Mouse (Mus musculus) CH12.LX (cell line): ENCODE results near the gene Cx3cr1. TPM values are rescaled to one million over a fixed set of nuclear protein-coding genes. Genes with fewer than 3 reads are reported as not detected.
"Not testable (repeated sequence)": the region's sequence is repeated elsewhere in the genome, so short reads cannot be mapped to it uniquely, and the experiment has no call there.

Source experiments
- DNase-seq: peaks from one replicate; pipeline ENCODE4 v3.0.0-alpha.2; 2013; ENCODE audit errors: extremely low read depth
- H3K27ac ChIP-seq: 2 replicates; pipeline ENCODE4 v1.5.1; 2012; ENCODE audit warnings: low read depth, mild to moderate bottlenecking, control low read depth, moderate library complexity; ENCODE audit not compliant: insufficient read depth
- H3K27me3 ChIP-seq: replicated peaks from 2 replicates; pipeline ENCODE3; 2012; ENCODE audit warnings: inconsistent platforms
- H3K36me3 ChIP-seq, 2 experiments: replicated peaks in 1 of 2; 2 replicates each; pipeline versions ENCODE3 to v1.6.1; 2012; ENCODE audit warnings: inconsistent platforms in 1 of 2, low read length in 1 of 2, mild to moderate bottlenecking in 1 of 2, mixed read lengths in 1 of 2, moderate library complexity in 1 of 2; ENCODE audit not compliant: control insufficient read depth in 1 of 2, insufficient read depth in 1 of 2
- H3K4me1 ChIP-seq, 2 experiments: 2 replicates each; pipeline ENCODE4 v1.6.1; 2012; ENCODE audit warnings: inconsistent platforms in 1 of 2, moderate library complexity in 1 of 2; ENCODE audit not compliant: insufficient read depth in 2 of 2, control insufficient read depth in 1 of 2
- H3K4me2 ChIP-seq: 2 replicates; pipeline ENCODE4 v1.6.1; 2012; ENCODE audit warnings: low read depth, mild to moderate bottlenecking, control low read depth; ENCODE audit not compliant: poor library complexity, insufficient read depth, severe bottlenecking
- H3K4me3 ChIP-seq, 3 experiments: fragments of 150-350 bp in 1 of 3; sonication (generic) in 1 of 3; replicated peaks in 1 of 3; 2 replicates each; pipeline versions ENCODE3 to v1.5.1; 2011 to 2012; ENCODE audit warnings: low read depth in 2 of 3, low read length in 2 of 3, mild to moderate bottlenecking in 2 of 3, moderate library complexity in 2 of 3, control low read depth in 1 of 3, improper control_type of control experiment in 1 of 3, inconsistent platforms in 1 of 3, mixed read lengths in 1 of 3; ENCODE audit not compliant: poor library complexity in 1 of 3
- H3K79me2 ChIP-seq: replicated peaks from 2 replicates; pipeline ENCODE4 v1.6.1; 2012; ENCODE audit warnings: mild to moderate bottlenecking, moderate library complexity; ENCODE audit not compliant: control insufficient read depth, poor library complexity, insufficient read depth, severe bottlenecking; ENCODE audit errors: extremely low read depth
- H3K9ac ChIP-seq: 2 replicates; pipeline ENCODE4 v1.6.1; 2012; ENCODE audit warnings: low read depth, mild to moderate bottlenecking, control low read depth, moderate library complexity; ENCODE audit not compliant: insufficient read depth
- H3K9me3 ChIP-seq: replicated peaks from 2 replicates; pipeline ENCODE3; 2012; ENCODE audit warnings: low read length, inconsistent platforms, mixed read lengths
- BHLHE40 ChIP-seq: IDR thresholded peaks from 2 replicates; pipeline ENCODE4 v1.6.1; 2011; ENCODE audit warnings: mild to moderate bottlenecking, low read depth, low read length, improper control_type of control experiment
- CTCF ChIP-seq, 2 experiments: IDR thresholded peaks in 1 of 2; conservative IDR thresholded peaks in 1 of 2; 2 replicates each; pipeline ENCODE4 v1.5.1; 2011 to 2012; ENCODE audit warnings: low read depth in 2 of 2, low read length in 2 of 2, improper control_type of control experiment in 1 of 2, inconsistent platforms in 1 of 2, mild to moderate bottlenecking in 1 of 2, moderate library complexity in 1 of 2
- EP300 ChIP-seq: IDR thresholded peaks from 2 replicates; pipeline ENCODE4 v1.6.1; 2011; ENCODE audit warnings: low read length, improper control_type of control experiment
- ETS1 ChIP-seq: conservative IDR thresholded peaks from 2 replicates; pipeline ENCODE4 v1.6.1; 2012; ENCODE audit warnings: low read depth, mild to moderate bottlenecking, inconsistent platforms, low read length, improper control_type of control experiment, moderate library complexity
- JUND ChIP-seq: conservative IDR thresholded peaks from 2 replicates; pipeline ENCODE4 v1.6.1; 2011; ENCODE audit warnings: low read depth, low read length, improper control_type of control experiment
- MAX ChIP-seq: IDR thresholded peaks from 2 replicates; pipeline ENCODE4 v1.6.1; 2011; ENCODE audit warnings: low read length, improper control_type of control experiment
- MYC ChIP-seq: IDR thresholded peaks from 2 replicates; pipeline ENCODE4 v1.6.1; 2011; ENCODE audit warnings: low read depth, mild to moderate bottlenecking, improper control_type of control experiment, low read length
- RAD21 ChIP-seq: IDR thresholded peaks from 2 replicates; pipeline ENCODE4 v1.6.1; 2011; ENCODE audit warnings: low read depth, mild to moderate bottlenecking, low read length, improper control_type of control experiment, moderate library complexity
- SMC3 ChIP-seq: IDR thresholded peaks from 2 replicates; pipeline ENCODE4 v1.6.1; 2011; ENCODE audit warnings: low read depth, low read length, improper control_type of control experiment
- TCF12 ChIP-seq: IDR thresholded peaks from 2 replicates; pipeline ENCODE4 v1.6.1; 2014; ENCODE audit warnings: low read depth, mild to moderate bottlenecking, inconsistent platforms, low read length, improper control_type of control experiment
- USF1 ChIP-seq: IDR thresholded peaks from 2 replicates; pipeline ENCODE4 v1.6.1; 2014; ENCODE audit warnings: low read depth, mild to moderate bottlenecking, inconsistent platforms, low read length, improper control_type of control experiment
- USF2 ChIP-seq: conservative IDR thresholded peaks from 2 replicates; pipeline ENCODE4 v1.6.1; 2011; ENCODE audit warnings: low read depth, low read length, improper control_type of control experiment
- ZNF384 ChIP-seq: IDR thresholded peaks from 2 replicates; pipeline ENCODE4 v1.6.1; 2012; ENCODE audit warnings: low read depth, low read length, improper control_type of control experiment, inconsistent platforms
- dilution Hi-C: fragments of 300-500 bp; cut with MboI; formaldehyde crosslinking; loops from 2 replicates; pipeline ENCODE4 v1.14.3; 2020; ENCODE audit warnings: low sequenced_read_pairs; ENCODE audit not compliant: extremely low pct_unique_long_range_greater_than_20kb, extremely low pct_ligation_motif_present
- in situ Hi-C: fragments of 300-500 bp; cut with MboI; formaldehyde crosslinking; loops from 3 replicates; pipeline ENCODE4 v1.14.3; 2019; ENCODE audit warnings: low sequenced_read_pairs, low pct_ligation_motif_present, low pct_unique_long_range_greater_than_20kb, mixed read lengths
- polyA plus RNA-seq: library from polyadenylated mRNA; unstranded; fragments of >175 nt; gene quantifications from 2 replicates; pipeline ENCODE4 v1.2.1, GENCODE M21; 2012; ENCODE audit warnings: low read depth; ENCODE audit not compliant: insufficient read length
- total RNA-seq, 2 experiments: library from RNA; depleted of rRNA; stranded (reverse); fragments of 300-350 nt in 1 of 2; fragments of >200 nt in 1 of 2; gene quantifications; 2 replicates each; pipeline ENCODE4 v1.2.3; 2012 to 2014

Cx3cr1 gene
- total and polyA plus RNA-seq, 3 experiments = 0.06 TPM; not detected in 2

GRCm38 (mm10) chr9:120013251-120013820 is 56.3 kb downstream of the Cx3cr1 start:
- TF ChIP-seq MYC = no peak
- no peak for TF ChIP-seq MAX
- Histone ChIP-seq H3K4me3 (no peak overlapping the region), H3K4me2 (no peak overlapping the region), H3K79me2 (no peaks in the 10 kb centered on the region), H3K4me1 (peaks cover 2 to 33% of the 10 kb centered on the region in 2 experiments; a peak in 2 of 4 replicates), H3K27ac (no peak overlapping the region), H3K36me3 (no peaks in the 10 kb centered on the region), H3K27me3 (peaks cover 89% of the 10 kb centered on the region), H3K9ac (no peak overlapping the region), H3K9me3 (no peaks in the 10 kb centered on the region)
- dilution Hi-C loops (no loop called here), in situ Hi-C loops (no loop called here)
- DNase-seq = no peak

GRCm38 (mm10) chr9:120012781-120013180 is 56.9 kb downstream of the Cx3cr1 start:
- DNase-seq = peak; percentile 46
- no peaks in the 10 kb centered on the region for H3K36me3 ChIP-seq
- H3K4me3 ChIP-seq = no peak overlapping the region
- no peaks in the 10 kb centered on the region for H3K79me2 ChIP-seq
- H3K4me1 ChIP-seq = peaks cover 0 to 30% of the 10 kb centered on the region in 2 experiments; a peak in 2 of 4 replicates
- H3K9me3 ChIP-seq = peaks cover 5% of the 10 kb centered on the region
- H3K27me3 ChIP-seq = peaks cover 87% of the 10 kb centered on the region
- no peak overlapping the region for H3K27ac ChIP-seq
- dilution Hi-C loops = no loop called here
- no peak overlapping the region for H3K4me2 ChIP-seq
- TF ChIP-seq ETS1 = peak; percentile 74
- no peak for TF ChIP-seq TCF12
- TF ChIP-seq JUND = 0 out of 2 replicates have a peak, but pooled peaks have one; percentile 23
- peak; percentile 48 for TF ChIP-seq BHLHE40
- in situ Hi-C loops = no loop called here
- H3K9ac ChIP-seq = no peak overlapping the region

DNA sequence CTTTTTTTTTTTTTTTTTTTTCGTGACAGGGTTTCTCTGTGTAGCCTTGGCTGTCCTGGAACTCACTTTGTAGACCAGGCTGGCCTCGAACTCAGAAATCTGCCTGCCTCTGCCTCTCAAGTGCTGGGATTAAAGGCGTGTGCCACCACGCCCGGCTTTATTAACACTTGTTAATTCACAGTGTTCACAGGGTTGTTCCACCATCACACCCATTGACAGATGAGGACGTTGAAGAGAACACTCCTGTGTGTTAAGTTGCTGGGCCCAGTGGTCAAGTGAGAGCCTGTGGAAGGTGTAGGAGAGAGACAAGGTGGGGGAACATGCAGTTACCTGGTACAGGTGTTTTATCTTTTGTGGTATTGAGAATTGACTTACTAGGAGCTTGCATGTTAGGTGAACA is 57.5 kb downstream of the Cx3cr1 start:
- not testable (repeated sequence) for H3K4me2 ChIP-seq, H3K27ac ChIP-seq

GRCm38 (mm10) chr9:120011533-120011932 is 58.1 kb downstream of the Cx3cr1 start:
- dilution Hi-C loops = no loop called here
- H3K9me3 ChIP-seq = peaks cover 13% of the 10 kb centered on the region
- peaks cover 0 to 27% of the 10 kb centered on the region in 2 experiments; a peak in 2 of 4 replicates for H3K4me1 ChIP-seq
- DNase-seq = peak; percentile 67
- peak overlapping the region; percentile 85 for H3K4me2 ChIP-seq
- H3K4me3 ChIP-seq = no peak overlapping the region
- H3K79me2 ChIP-seq = no peaks in the 10 kb centered on the region
- TF ChIP-seq CTCF (conservative IDR thresholded peaks at IDR 0.05 in 1 of 2, IDR thresholded peaks at IDR 0.05 in 1 of 2; ENCODE audit: low read depth in 2 of 2, low read length in 2 of 2) (peak in 1 of 2 experiments; percentile 70; a peak in 2 of 4 replicates), ZNF384 (no peak), USF1 (peak; percentile 45), SMC3 (peak; percentile 63), USF2 (no peak), EP300 (no peak), RAD21 (peak; percentile 45)
- H3K27ac ChIP-seq = no peak overlapping the region
- in situ Hi-C loops = no loop called here
- peaks cover 74% of the 10 kb centered on the region for H3K27me3 ChIP-seq
- H3K36me3 ChIP-seq = no peaks in the 10 kb centered on the region
- no peak overlapping the region for H3K9ac ChIP-seq

More for the DNA sequence above, 57.5 kb downstream of the Cx3cr1 start:
- Histone ChIP-seq H3K9me3 (peaks cover 11% of the 10 kb centered on the region), H3K27me3 (peaks cover 81% of the 10 kb centered on the region), H3K4me1 (peaks cover 0 to 27% of the 10 kb centered on the region in 2 experiments; a peak in 2 of 4 replicates)
- H3K4me3 ChIP-seq, dilution Hi-C loops, DNase-seq, in situ Hi-C loops, H3K36me3 ChIP-seq, H3K79me2 ChIP-seq, H3K9ac ChIP-seq: not testable (repeated sequence)
